Mouse (Mus musculus) c-Kit-negative CD71-positive TER-119-positive erythroid progenitor cells, embryonic 14.5 days (primary cell): ENCODE results near the gene Cbll1.

Experiments used
- DNase-seq: peaks from one replicate; pipeline ENCODE4 v3.0.0-alpha.2; 2013; ENCODE audit warnings: low read depth, low spot score

The Cbll1 gene

GRCm38 (mm10) chr12:31499314-31500131, at the start of gene Cbll1:
Cbll1 (minus strand) TSS chr12:31499616.
- DNase-seq, result peak; percentile 82

- no peak for DNase-seq
These were observed 46.6 kb upstream of the Cbll1 start for GRCm38 (mm10) chr12:31546061-31546460.

GRCm38 (mm10) chr12:31545219-31545618, 45.8 kb upstream of the Cbll1 start:
- no peak for DNase-seq

- DNase-seq, result no peak
These were observed 42.1 kb upstream of the Cbll1 start for GRCm38 (mm10) chr12:31541541-31541940.

- no peak for DNase-seq
These were observed 40.4 kb upstream of the Cbll1 start for GRCm38 (mm10) chr12:31539783-31540182.

GRCm38 (mm10) chr12:31537515-31538230, 38.3 kb upstream of the Cbll1 start:
- DNase-seq, result no peak

- DNase-seq, result no peak
These were observed 34.8 kb upstream of the Cbll1 start for GRCm38 (mm10) chr12:31534060-31534843.

GRCm38 (mm10) chr12:31533218-31533908, 33.9 kb upstream of the Cbll1 start:
- DNase-seq, result no peak

- DNase-seq, result no peak
These were observed 32.6 kb upstream of the Cbll1 start for GRCm38 (mm10) chr12:31532054-31532453.

- DNase-seq, result no peak
These were observed 28.0 kb upstream of the Cbll1 start for GRCm38 (mm10) chr12:31527407-31527806.

GRCm38 (mm10) chr12:31521371-31521770, 22.0 kb upstream of the Cbll1 start:
- no peak for DNase-seq

GRCm38 (mm10) chr12:31520119-31520518, 20.7 kb upstream of the Cbll1 start:
- no peak for DNase-seq

GRCm38 (mm10) chr12:31513724-31514503, 14.5 kb upstream of the Cbll1 start:
- DNase-seq, result no peak

GRCm38 (mm10) chr12:31512634-31513411, 13.4 kb upstream of the Cbll1 start:
- DNase-seq, result no peak

GRCm38 (mm10) chr12:31511218-31511617, 11.8 kb upstream of the Cbll1 start:
- DNase-seq, result no peak

- DNase-seq, result no peak
These were observed 9.1 kb upstream of the Cbll1 start for GRCm38 (mm10) chr12:31508496-31508895.

- no peak for DNase-seq
These were observed 8.4 kb upstream of the Cbll1 start for GRCm38 (mm10) chr12:31507718-31508364.

GRCm38 (mm10) chr12:31503211-31503610, 3.8 kb upstream of the Cbll1 start:
- DNase-seq, result no peak

- no peak for DNase-seq
These were observed 1.9 kb upstream of the Cbll1 start for GRCm38 (mm10) chr12:31501266-31501665.
